Mouse (Mus musculus) hindbrain, embryonic 15.5 days (tissue): ENCODE data around the gene Fto. TPM values are rescaled to one million over a fixed set of nuclear protein-coding genes. Genes with fewer than 3 reads are reported as not detected.

Experiments used
- ATAC-seq: fragments of 200-750 bp; cut with Nextera tagmentation; 2 replicates; pipeline ENCODE4 v1.8.0; 2017; ENCODE audit warnings: low read depth, moderate number of reproducible peaks, moderate TSS enrichment; ENCODE audit not compliant: low FRiP score
- H3K27ac ChIP-seq: fragments of 300-500 bp; sonication (generic); replicated peaks from 2 replicates; pipeline ENCODE4 v1.5.1; 2015; ENCODE audit warnings: mild to moderate bottlenecking, inconsistent platforms
- H3K27me3 ChIP-seq: fragments of 300-500 bp; sonication (generic); 2 replicates; pipeline ENCODE4 v1.6.1; 2015; ENCODE audit warnings: control low read depth, inconsistent platforms
- H3K36me3 ChIP-seq: fragments of 300-500 bp; sonication (generic); 2 replicates; pipeline ENCODE4 v1.6.1; 2015; ENCODE audit warnings: control low read depth, inconsistent platforms
- H3K4me1 ChIP-seq: fragments of 300-500 bp; sonication (generic); replicated peaks from 2 replicates; pipeline ENCODE4 v1.6.1; 2015; ENCODE audit warnings: control low read depth, inconsistent platforms
- H3K4me2 ChIP-seq: fragments of 300-500 bp; sonication (generic); 2 replicates; pipeline ENCODE4 v1.6.1; 2015; ENCODE audit warnings: moderate library complexity, mild to moderate bottlenecking, inconsistent platforms
- H3K4me3 ChIP-seq: fragments of 300-500 bp; sonication (generic); 2 replicates; pipeline ENCODE4 v1.5.1; 2015; ENCODE audit warnings: mild to moderate bottlenecking, inconsistent platforms
- H3K9ac ChIP-seq: fragments of 300-500 bp; sonication (generic); 2 replicates; pipeline ENCODE4 v1.6.1; 2015; ENCODE audit warnings: inconsistent platforms
- H3K9me3 ChIP-seq: fragments of 300-500 bp; sonication (generic); 2 replicates; pipeline ENCODE4 v1.6.1; 2016; ENCODE audit warnings: control low read depth, inconsistent platforms
- WGBS: fragments of 180-500 bp; shearing (Covaris S2); methylation state at CpG from one replicate; pipeline ENCODE4 v1.1.7; 2015; 5-methylcytosine and 5-hydroxymethylcytosine counted together
- polyA plus RNA-seq: library from polyadenylated mRNA; unstranded; fragments of >200 nt; fragmentation: Nextera tagmentation; extraction: Ambion mirVana; gene quantifications from 2 replicates; pipeline ENCODE4 v1.2.1, GENCODE M21; 2015

Fto gene
- polyA plus RNA-seq, 1 experiment from 2014 or later, result 158 TPM

DNA sequence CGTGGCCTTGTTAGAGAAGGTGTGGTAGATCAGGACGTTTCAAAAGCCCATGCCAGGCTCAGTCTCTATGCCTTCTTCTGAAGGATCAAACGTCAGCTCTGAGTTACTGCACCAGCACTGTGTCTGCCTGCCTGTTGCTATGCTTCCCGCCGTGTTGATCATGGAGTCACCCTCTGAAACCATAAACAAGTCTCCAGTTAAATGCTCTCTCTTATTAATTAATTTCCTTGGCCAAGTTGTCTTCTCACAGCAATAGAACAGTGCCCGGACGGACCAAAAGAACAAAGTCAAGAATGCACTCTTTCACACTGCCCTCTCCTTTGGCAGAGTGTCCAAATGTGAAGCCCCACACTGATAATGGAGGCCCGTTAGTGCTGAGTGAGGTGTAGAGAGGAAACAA lies 217.3 kb downstream of the Fto start:
- Histone ChIP-seq H3K4me2 (no peak overlapping the region), H3K36me3 (no peaks in the 10 kb centered on the region), H3K4me3 (no peak overlapping the region), H3K9me3 (no peaks in the 10 kb centered on the region), H3K4me1 (peaks cover 27% of the 10 kb centered on the region), H3K27ac (no peak overlapping the region), H3K9ac (no peak overlapping the region), H3K27me3 (0 out of 2 replicates have a peak, but pooled peaks cover 4% of the 10 kb centered on the region)
- WGBS, result 76% methylated on average over 8 of the region's 8 CpGs
- ATAC-seq, result no peak

DNA sequence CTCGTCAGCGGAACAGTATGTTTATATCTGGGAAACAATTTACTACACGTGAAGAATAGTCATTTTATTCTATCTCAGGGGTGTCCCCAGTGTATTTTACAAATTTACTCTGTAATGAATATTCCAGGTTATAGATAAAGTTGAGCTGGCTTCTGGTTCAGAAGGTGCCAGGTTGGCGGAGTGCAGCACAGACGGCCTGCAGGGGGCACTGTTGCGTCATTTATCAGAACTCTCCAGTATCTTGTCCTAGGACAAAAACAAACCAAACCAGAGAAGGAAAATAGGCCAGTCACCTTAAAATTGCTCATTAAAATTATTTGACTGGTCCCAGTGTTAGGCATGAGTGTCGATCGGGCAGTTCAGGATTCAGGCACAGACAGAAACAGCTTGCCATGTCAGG lies 218.6 kb downstream of the Fto start:
- H3K27me3 ChIP-seq, result 0 out of 2 replicates have a peak, but pooled peaks cover 4% of the 10 kb centered on the region
- no peak overlapping the region for H3K27ac ChIP-seq
- ATAC-seq, result 0 out of 2 replicates have a peak, but pooled peaks have one; percentile 47
- no peak overlapping the region for H3K4me3 ChIP-seq
- no peak overlapping the region for H3K4me2 ChIP-seq
- H3K36me3 ChIP-seq, result no peaks in the 10 kb centered on the region
- 25% methylated on average over 8 of the region's 8 CpGs for WGBS
- H3K9me3 ChIP-seq, result no peaks in the 10 kb centered on the region
- H3K4me1 ChIP-seq, result peaks cover 32% of the 10 kb centered on the region
- H3K9ac ChIP-seq, result no peak overlapping the region

DNA sequence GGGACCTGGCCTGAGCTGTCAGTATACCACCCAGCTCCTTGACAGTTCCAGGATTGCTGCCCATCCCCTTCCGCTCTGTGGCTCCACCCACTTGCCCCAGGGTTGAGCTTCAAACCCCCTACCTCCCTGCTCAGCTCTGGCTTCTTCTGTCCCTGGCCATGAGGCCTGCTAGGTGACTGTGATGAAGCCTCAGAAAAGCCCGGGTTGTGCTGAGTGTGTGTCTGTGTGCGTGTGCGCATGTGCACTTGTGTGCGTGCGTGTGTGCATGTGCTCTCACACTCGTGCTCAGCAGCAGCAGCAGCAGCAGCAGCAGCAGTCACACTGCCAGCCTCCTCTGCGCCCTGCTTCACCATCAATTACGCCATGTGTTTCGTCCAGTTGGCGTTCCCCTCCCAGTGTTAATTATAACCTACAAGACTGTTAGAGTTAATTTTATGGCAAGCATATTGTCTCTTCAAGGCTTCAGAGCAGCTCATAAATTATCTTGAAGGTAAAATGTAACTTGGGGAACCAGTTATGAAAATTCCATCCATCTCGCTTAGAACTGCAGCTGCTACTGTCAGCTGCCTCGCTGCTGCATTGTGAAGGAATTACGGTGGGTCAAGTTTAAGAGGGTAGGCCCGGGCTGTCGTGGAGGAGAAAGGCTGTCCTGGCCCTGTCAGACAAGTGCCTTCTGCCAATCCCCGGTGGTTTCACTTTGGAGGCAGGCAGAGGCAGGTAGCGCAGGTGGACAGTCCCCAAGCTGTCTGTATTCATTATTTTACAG lies 219.5 kb downstream of the Fto start:
- Histone ChIP-seq H3K27ac (0 out of 2 replicates have a peak overlapping the region, but pooled peaks have one; percentile 33), H3K9ac (no peak overlapping the region), H3K27me3 (0 out of 2 replicates have a peak, but pooled peaks cover 4% of the 10 kb centered on the region), H3K4me1 (peaks cover 35% of the 10 kb centered on the region), H3K9me3 (no peaks in the 10 kb centered on the region), H3K36me3 (no peaks in the 10 kb centered on the region), H3K4me3 (no peak overlapping the region), H3K4me2 (no peak overlapping the region)
- ATAC-seq, result peak; percentile 48; the same call in 1 of the 2 replicates
- WGBS, result 49% methylated on average over 18 of the region's 18 CpGs

GRCm38 (mm10) chr8:91534752-91535151 lies 221.4 kb downstream of the Fto start:
- H3K4me3 ChIP-seq, result no peak overlapping the region
- H3K36me3 ChIP-seq, result no peaks in the 10 kb centered on the region
- H3K27ac ChIP-seq, result no peak overlapping the region
- H3K9me3 ChIP-seq, result no peaks in the 10 kb centered on the region
- ATAC-seq, result no peak
- no peak overlapping the region for H3K9ac ChIP-seq
- 0 out of 2 replicates have a peak, but pooled peaks cover 4% of the 10 kb centered on the region for H3K27me3 ChIP-seq
- H3K4me2 ChIP-seq, result no peak overlapping the region
- peaks cover 40% of the 10 kb centered on the region for H3K4me1 ChIP-seq
- 77% methylated on average over 5 of the region's 5 CpGs for WGBS

DNA sequence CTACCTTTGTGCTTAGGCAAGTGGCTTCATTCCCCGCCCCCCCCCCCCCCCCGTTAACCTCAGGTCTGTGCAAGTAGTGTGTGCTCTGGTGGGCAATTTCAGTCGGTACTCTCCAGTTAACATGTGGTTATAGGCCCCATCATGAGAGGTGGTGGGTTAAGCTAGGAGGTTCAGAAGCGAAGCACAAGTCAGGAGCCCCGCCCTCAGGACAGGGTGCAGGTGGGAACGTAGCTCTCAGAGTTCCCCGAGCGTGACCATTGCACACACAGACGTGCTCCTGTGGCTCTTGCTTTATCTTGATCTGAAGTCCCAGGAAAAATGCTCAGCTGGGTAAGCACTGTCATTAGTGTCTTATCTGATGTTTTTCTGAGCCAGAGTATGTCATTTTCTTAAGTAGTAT lies 224.8 kb downstream of the Fto start:
- H3K4me2 ChIP-seq, result no peak overlapping the region
- no peak overlapping the region for H3K9ac ChIP-seq
- no peaks in the 10 kb centered on the region for H3K36me3 ChIP-seq
- 57% methylated on average over 9 of the region's 9 CpGs for WGBS
- H3K9me3 ChIP-seq, result no peaks in the 10 kb centered on the region
- peaks cover 27% of the 10 kb centered on the region for H3K4me1 ChIP-seq
- H3K27ac ChIP-seq, result no peak overlapping the region
- no peak overlapping the region for H3K4me3 ChIP-seq
- no peak for ATAC-seq
- H3K27me3 ChIP-seq, result no peaks in the 10 kb centered on the region

DNA sequence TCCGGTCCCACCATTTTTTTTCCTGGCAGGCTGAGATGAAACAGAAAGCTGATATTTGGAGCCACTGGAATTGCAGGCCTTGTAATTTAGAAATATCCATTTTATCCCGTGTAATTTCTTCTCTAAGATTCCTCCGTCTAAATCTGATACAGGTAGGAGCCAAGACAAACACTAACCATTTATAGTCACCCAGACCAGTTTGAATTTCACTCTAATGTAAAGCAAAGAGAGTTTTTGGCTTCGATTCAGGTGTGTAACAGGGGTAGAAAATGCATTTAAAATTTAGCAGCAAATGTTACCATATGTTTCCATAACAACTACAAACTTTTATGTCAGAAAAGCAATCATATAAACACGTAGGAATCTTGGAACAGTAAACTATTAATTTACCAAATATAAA lies 225.6 kb downstream of the Fto start:
- H3K36me3 ChIP-seq, result no peaks in the 10 kb centered on the region
- H3K9ac ChIP-seq, result no peak overlapping the region
- no peak overlapping the region for H3K4me3 ChIP-seq
- no peak overlapping the region for H3K27ac ChIP-seq
- no peaks in the 10 kb centered on the region for H3K27me3 ChIP-seq
- 72% methylated on average over 5 of the region's 5 CpGs for WGBS
- no peaks in the 10 kb centered on the region for H3K9me3 ChIP-seq
- no peak overlapping the region for H3K4me2 ChIP-seq
- peaks cover 19% of the 10 kb centered on the region; the same call in 1 of the 2 replicates for H3K4me1 ChIP-seq
- ATAC-seq, result no peak

DNA sequence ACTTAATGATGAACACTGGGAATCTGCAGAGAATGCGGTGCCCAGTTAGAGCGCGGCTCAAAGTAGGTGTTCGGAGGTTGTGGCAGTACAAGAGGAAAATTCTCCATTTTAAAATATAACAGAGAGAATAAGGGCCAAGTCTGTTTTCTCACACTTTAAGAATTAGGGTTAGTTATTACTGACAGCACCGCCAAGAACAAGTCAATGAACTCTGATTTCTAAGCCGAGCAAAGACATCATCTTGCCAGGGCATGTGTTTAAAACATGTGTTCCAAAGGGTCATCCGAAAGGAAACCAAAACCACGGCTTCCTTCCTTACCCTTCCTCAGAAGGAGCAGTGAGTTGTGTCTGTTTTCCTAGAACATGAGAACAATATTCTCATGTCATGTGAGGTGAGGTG lies 226.3 kb downstream of the Fto start:
- H3K4me3 ChIP-seq, result no peak overlapping the region
- no peak overlapping the region for H3K4me2 ChIP-seq
- no peak for ATAC-seq
- no peaks in the 10 kb centered on the region for H3K9me3 ChIP-seq
- no peaks in the 10 kb centered on the region for H3K36me3 ChIP-seq
- H3K27ac ChIP-seq, result no peak overlapping the region
- no peaks in the 10 kb centered on the region for H3K27me3 ChIP-seq
- 90% methylated on average over 8 of the region's 8 CpGs for WGBS
- peaks cover 14% of the 10 kb centered on the region; the same call in 1 of the 2 replicates for H3K4me1 ChIP-seq
- no peak overlapping the region for H3K9ac ChIP-seq

GRCm38 (mm10) chr8:91541229-91541628 lies 227.9 kb downstream of the Fto start:
- Histone ChIP-seq H3K27me3 (no peaks in the 10 kb centered on the region), H3K4me3 (no peak overlapping the region), H3K4me2 (no peak overlapping the region), H3K27ac (no peak overlapping the region), H3K36me3 (no peaks in the 10 kb centered on the region), H3K9ac (no peak overlapping the region), H3K9me3 (no peaks in the 10 kb centered on the region), H3K4me1 (peaks cover 8% of the 10 kb centered on the region; the same call in 1 of the 2 replicates)
- ATAC-seq, result no peak
- 76% methylated on average over 3 of the region's 3 CpGs for WGBS

DNA sequence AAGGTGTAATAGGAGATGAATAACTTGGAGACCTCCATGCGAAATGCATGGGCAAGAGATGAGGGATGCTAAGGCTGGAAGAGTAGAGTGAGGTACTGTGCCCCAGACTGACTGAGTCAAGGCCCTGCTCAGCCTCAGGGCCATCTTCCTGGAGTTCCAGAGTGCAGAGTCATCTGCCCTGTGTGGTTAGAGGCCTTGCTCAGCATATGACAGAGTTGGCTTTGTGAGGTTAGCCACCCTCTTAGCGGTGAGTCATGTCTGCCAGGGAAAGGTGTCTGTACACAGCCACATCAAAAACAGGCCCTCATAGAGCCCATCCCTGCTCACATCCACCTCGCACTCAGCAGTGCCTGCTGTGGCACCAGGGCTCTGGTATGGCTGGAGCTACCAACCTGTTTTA lies 232.2 kb downstream of the Fto start:
- no peak overlapping the region for H3K4me2 ChIP-seq
- WGBS, result 91% methylated on average over 3 of the region's 3 CpGs
- H3K9ac ChIP-seq, result no peak overlapping the region
- 0 out of 2 replicates have a peak, but pooled peaks cover 4% of the 10 kb centered on the region for H3K4me1 ChIP-seq
- ATAC-seq, result no peak
- no peaks in the 10 kb centered on the region for H3K9me3 ChIP-seq
- H3K4me3 ChIP-seq, result no peak overlapping the region
- H3K36me3 ChIP-seq, result no peaks in the 10 kb centered on the region
- H3K27ac ChIP-seq, result no peak overlapping the region
- no peaks in the 10 kb centered on the region for H3K27me3 ChIP-seq

DNA sequence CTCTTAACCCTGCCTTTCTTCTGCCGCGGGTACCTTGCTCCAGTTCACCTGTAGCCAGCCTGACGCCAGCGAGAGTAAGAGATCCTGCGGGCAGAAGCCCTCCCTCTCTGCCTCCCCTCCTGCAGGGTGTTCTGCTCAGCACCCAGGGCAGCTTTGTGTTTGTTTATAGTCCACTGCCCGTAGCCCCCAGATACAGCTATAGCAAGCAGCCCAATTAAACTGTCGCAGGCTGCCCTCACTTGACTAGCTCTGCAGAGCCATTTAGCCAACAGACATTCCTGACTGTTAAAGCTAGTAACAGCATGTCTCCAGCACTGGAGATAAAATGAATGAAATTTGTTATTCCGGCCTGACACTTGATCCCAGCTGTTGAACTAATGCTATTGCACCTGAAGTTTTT lies 233.3 kb downstream of the Fto start:
- WGBS, result 49% methylated on average over 8 of the region's 8 CpGs
- Histone ChIP-seq H3K4me3 (no peak overlapping the region), H3K9me3 (no peaks in the 10 kb centered on the region), H3K4me1 (peaks cover 14% of the 10 kb centered on the region), H3K4me2 (no peak overlapping the region), H3K36me3 (no peaks in the 10 kb centered on the region), H3K27ac (no peak overlapping the region), H3K27me3 (no peaks in the 10 kb centered on the region), H3K9ac (no peak overlapping the region)
- no peak for ATAC-seq

- Histone ChIP-seq H3K4me2 (no peak overlapping the region), H3K4me3 (no peak overlapping the region), H3K9me3 (no peaks in the 10 kb centered on the region), H3K36me3 (no peaks in the 10 kb centered on the region), H3K27me3 (no peaks in the 10 kb centered on the region), H3K4me1 (peaks cover 38% of the 10 kb centered on the region), H3K9ac (no peak overlapping the region), H3K27ac (no peak overlapping the region)
- no peak for ATAC-seq
- 76% methylated on average over 1 of the region's 1 CpGs for WGBS
Observed at GRCm38 (mm10) chr8:91550131-91550530, 236.8 kb downstream of the Fto start.

DNA sequence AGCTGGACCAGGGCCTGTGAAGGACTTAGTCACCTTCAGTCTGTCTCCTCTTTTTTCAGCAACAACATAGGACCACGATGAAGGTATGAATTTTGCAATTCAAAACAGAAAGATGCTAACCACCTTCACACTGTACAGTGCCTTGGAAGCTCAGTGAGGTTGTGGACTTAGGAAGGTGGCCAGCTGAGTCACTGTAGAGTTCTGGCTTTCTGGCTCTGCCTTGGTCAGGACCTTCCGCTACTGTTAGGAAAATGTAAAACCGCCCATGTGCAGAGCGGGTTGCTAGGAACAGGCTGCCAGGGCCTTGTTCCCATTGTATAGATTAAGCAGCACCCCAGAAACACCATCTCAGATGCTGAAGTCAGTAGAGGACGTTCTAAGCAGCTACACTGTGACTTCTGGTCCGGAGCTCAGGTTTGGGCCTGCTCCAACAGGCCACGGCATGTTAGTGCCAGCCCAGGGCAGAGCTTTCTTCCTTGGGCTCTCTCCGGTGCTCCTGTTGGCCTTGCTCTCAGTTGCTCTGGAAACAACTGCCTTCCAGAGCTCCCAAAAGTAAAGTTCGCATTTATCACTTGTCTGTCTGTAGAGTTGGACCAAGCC lies 237.9 kb downstream of the Fto start:
- Histone ChIP-seq H3K27ac (peak overlapping the region; percentile 65), H3K27me3 (no peaks in the 10 kb centered on the region), H3K4me2 (no peak overlapping the region), H3K9ac (no peak overlapping the region), H3K4me3 (no peak overlapping the region), H3K36me3 (no peaks in the 10 kb centered on the region), H3K9me3 (no peaks in the 10 kb centered on the region), H3K4me1 (peaks cover 38% of the 10 kb centered on the region)
- 65% methylated on average over 9 of the region's 9 CpGs for WGBS
- 0 out of 2 replicates have a peak, but pooled peaks have one; percentile 30 for ATAC-seq
